Mouse (Mus musculus): ENCODE results near the gene Zmym3.
"Not testable (repeated sequence)": the region's sequence is repeated elsewhere in the genome, so short reads cannot be mapped to it uniquely, and the experiment has no call there.

Gene Zmym3

GRCm38 (mm10) chrX:101372946-101373345, 47.7 kb downstream of the Zmym3 start:
- DNase-seq (ENCODE audit: low spot score) = no peak

GRCm38 (mm10) chrX:101370573-101370972, 50.1 kb downstream of the Zmym3 start:
- no peak for DNase-seq (ENCODE audit: low spot score)

GRCm38 (mm10) chrX:101369001-101369400, 51.6 kb downstream of the Zmym3 start:
- DNase-seq (ENCODE audit: low spot score) = no peak

- not testable (repeated sequence) for DNase-seq (ENCODE audit: low spot score)
Observed at GRCm38 (mm10) chrX:101358902-101359301, 61.7 kb downstream of the Zmym3 start.

Measured in yolk sac, embryonic 10.5 days (tissue).